Mouse (Mus musculus) kidney, adult 2 months (tissue): ENCODE data around the gene Neb.

Experiments
- CTCF ChIP-seq: fragments of 200-500 bp; conservative IDR thresholded peaks from 2 replicates; pipeline ENCODE4 v1.5.1; 2011; ENCODE audit warnings: low read depth, mild to moderate bottlenecking, control low read depth, low read length, moderate library complexity, mixed read lengths; ENCODE audit not compliant: insufficient read depth, insufficient read length
- POLR2A ChIP-seq: fragments of 200-500 bp; IDR thresholded peaks from one replicate; pipeline ENCODE4 v1.6.1; 2011; ENCODE audit warnings: low read depth, low read length, control low read depth

- TF ChIP-seq POLR2A (no peak), CTCF (no peak)
Observed at GRCm38 (mm10) chr2:52176537-52176936, 201.7 kb downstream of the Neb start.
